Mouse (Mus musculus) liver, postnatal 0 days (tissue): Measurements from ENCODE around the gene Tdrd12. TPM values are rescaled to one million over a fixed set of nuclear protein-coding genes. Genes with fewer than 3 reads are reported as not detected.

Source experiments
- ATAC-seq: fragments of 200-750 bp; cut with Nextera tagmentation; 2 replicates; pipeline ENCODE4 v1.8.0; 2017; ENCODE audit warnings: mild to moderate bottlenecking, moderate library complexity
- DNase-seq: peaks from one replicate; pipeline ENCODE4 v3.0.0-alpha.2; 2016
- H3K27ac ChIP-seq: fragments of 300-500 bp; sonication (generic); 2 replicates; pipeline ENCODE4 v1.5.1; 2014; ENCODE audit warnings: antibody characterized with exemption, moderate library complexity, mild to moderate bottlenecking, low read depth
- H3K27me3 ChIP-seq: fragments of 300-500 bp; sonication (generic); 2 replicates; pipeline ENCODE4 v1.6.1; 2014; ENCODE audit warnings: low read length, control low read depth, mixed read lengths; ENCODE audit not compliant: insufficient read depth
- H3K36me3 ChIP-seq: fragments of 300-500 bp; sonication (generic); replicated peaks from 2 replicates; pipeline ENCODE4 v1.6.1; 2014; ENCODE audit warnings: mild to moderate bottlenecking, control low read depth, low read length, moderate library complexity, mixed read lengths; ENCODE audit not compliant: insufficient read depth
- H3K4me1 ChIP-seq: fragments of 300-500 bp; sonication (generic); 2 replicates; pipeline ENCODE4 v1.6.1; 2014; ENCODE audit warnings: antibody characterized with exemption, mild to moderate bottlenecking, control low read depth; ENCODE audit not compliant: insufficient read depth
- H3K4me2 ChIP-seq: fragments of 300-500 bp; sonication (generic); 2 replicates; pipeline ENCODE4 v1.6.1; 2014; ENCODE audit warnings: low read depth, mild to moderate bottlenecking, low read length, moderate library complexity, mixed read lengths
- H3K4me3 ChIP-seq: fragments of 300-500 bp; sonication (generic); 2 replicates; pipeline ENCODE4 v1.5.1; 2014; ENCODE audit warnings: low read depth, low read length
- H3K9ac ChIP-seq: fragments of 300-500 bp; sonication (generic); replicated peaks from 2 replicates; pipeline ENCODE4 v1.6.1; 2014; ENCODE audit warnings: mild to moderate bottlenecking, moderate library complexity
- H3K9me3 ChIP-seq: fragments of 300-500 bp; sonication (generic); 2 replicates; pipeline ENCODE4 v1.6.1; 2016; ENCODE audit warnings: mild to moderate bottlenecking, control low read depth, low read length, mixed read lengths
- CTCF ChIP-seq: sonication (generic); IDR thresholded peaks from 2 replicates; pipeline ENCODE4 v1.5.1; 2016; ENCODE audit warnings: antibody characterized with exemption, low read depth
- EP300 ChIP-seq: IDR thresholded peaks from 2 replicates; pipeline ENCODE4 v1.6.1; 2016; ENCODE audit warnings: antibody characterized with exemption, low read depth, mild to moderate bottlenecking
- WGBS: fragments of 180-500 bp; shearing (Covaris S2); extraction: QIAGEN DNeasy Blood & Tissue Kit; methylation state at CpG from one replicate; pipeline ENCODE4 v1.1.7; 2014; ENCODE audit not compliant: insufficient replicate concordance; 5-methylcytosine and 5-hydroxymethylcytosine counted together
- polyA plus RNA-seq: library from polyadenylated mRNA; unstranded; fragments of >200 nt; fragmentation: Nextera tagmentation; extraction: Ambion mirVana; gene quantifications from 2 replicates; pipeline ENCODE4 v1.2.1, GENCODE M21; 2015

Gene Tdrd12
- polyA plus RNA-seq, result 0.13 and 0.26 TPM in 2 replicates

- DNase-seq, result no peak
- Histone ChIP-seq H3K4me1 (no peaks in the 10 kb centered on the region), H3K4me3 (no peak within 1 kb of the TSS), H3K9ac (no peak within 1 kb of the TSS), H3K36me3 (no peaks in the 10 kb centered on the region), H3K27me3 (no peaks in the 10 kb centered on the region), H3K4me2 (no peak within 1 kb of the TSS), H3K27ac (no peak within 1 kb of the TSS), H3K9me3 (no peaks in the 10 kb centered on the region)
- ATAC-seq, result no peak
- WGBS, result 90% methylated on average over 17 of the region's 17 CpGs
- TF ChIP-seq CTCF (peak; percentile 51), EP300 (no peak)
Measured at GRCm38 (mm10) chr7:35537562-35537961, at the start of gene Tdrd12. Gene Tdrd12 (minus strand): TSS chr7:35537745.

GRCm38 (mm10) chr7:35586906-35587445, 49.4 kb upstream of the Tdrd12 start:
- H3K4me3 ChIP-seq, result peak overlapping the region; percentile 88
- no peaks in the 10 kb centered on the region for H3K9me3 ChIP-seq
- WGBS, result 21% methylated on average over 15 of the region's 15 CpGs
- H3K4me2 ChIP-seq, result peak overlapping the region; percentile 98
- TF ChIP-seq EP300 (no peak), CTCF (no peak)
- peaks cover 3% of the 10 kb centered on the region; the same call in 1 of the 2 replicates for H3K36me3 ChIP-seq
- H3K9ac ChIP-seq, result peak overlapping the region; percentile 84
- DNase-seq (peak; percentile 36), ATAC-seq (no peak)
- H3K27me3 ChIP-seq, result peaks cover 24% of the 10 kb centered on the region
- peak overlapping the region; percentile 79 for H3K27ac ChIP-seq
- H3K4me1 ChIP-seq, result peaks cover 32% of the 10 kb centered on the region

GRCm38 (mm10) chr7:35586055-35586905, 48.7 kb upstream of the Tdrd12 start, which contains the start of gene Ankrd27:
Gene Ankrd27 (plus strand): TSS chr7:35586244.
- Histone ChIP-seq H3K27me3 (peaks cover 24% of the 10 kb centered on the region), H3K4me1 (peaks cover 32% of the 10 kb centered on the region)
- ATAC-seq, result peak; percentile 90

GRCm38 (mm10) chr7:35585191-35586054, 47.9 kb upstream of the Tdrd12 start, which contains the start of gene Rgs9bp:
Gene Rgs9bp (minus strand): TSS chr7:35585582.
- H3K4me3 ChIP-seq, result peak within 1 kb of the TSS; percentile 88
- peaks cover 24% of the 10 kb centered on the region for H3K27me3 ChIP-seq
- DNase-seq (peak; percentile 70), ATAC-seq (peak; percentile 33)
- peak within 1 kb of the TSS; percentile 98 for H3K4me2 ChIP-seq
- H3K9ac ChIP-seq, result peak within 1 kb of the TSS; percentile 84
- H3K27ac ChIP-seq, result peak within 1 kb of the TSS; percentile 79
- H3K9me3 ChIP-seq, result no peaks in the 10 kb centered on the region
- peaks cover 32% of the 10 kb centered on the region for H3K4me1 ChIP-seq
- WGBS, result under 1% methylated on average over 41 of the region's 45 CpGs
- TF ChIP-seq CTCF (no peak), EP300 (no peak)
- no peaks in the 10 kb centered on the region for H3K36me3 ChIP-seq

More at GRCm38 (mm10) chr7:35586055-35586905, 48.7 kb upstream of the Tdrd12 start, which contains the start of gene Ankrd27:
- Histone ChIP-seq H3K9me3 (no peaks in the 10 kb centered on the region), H3K36me3 (no peaks in the 10 kb centered on the region), H3K4me3 (peak within 1 kb of the TSS; percentile 88), H3K4me2 (peak within 1 kb of the TSS; percentile 98), H3K27ac (peak within 1 kb of the TSS; percentile 79), H3K9ac (peak within 1 kb of the TSS; percentile 84)
- no peak for TF ChIP-seq CTCF
- no peak for TF ChIP-seq EP300
- peak; percentile 92 for DNase-seq
- WGBS, result 0% methylated on average over 49 of the region's 49 CpGs

DNA sequence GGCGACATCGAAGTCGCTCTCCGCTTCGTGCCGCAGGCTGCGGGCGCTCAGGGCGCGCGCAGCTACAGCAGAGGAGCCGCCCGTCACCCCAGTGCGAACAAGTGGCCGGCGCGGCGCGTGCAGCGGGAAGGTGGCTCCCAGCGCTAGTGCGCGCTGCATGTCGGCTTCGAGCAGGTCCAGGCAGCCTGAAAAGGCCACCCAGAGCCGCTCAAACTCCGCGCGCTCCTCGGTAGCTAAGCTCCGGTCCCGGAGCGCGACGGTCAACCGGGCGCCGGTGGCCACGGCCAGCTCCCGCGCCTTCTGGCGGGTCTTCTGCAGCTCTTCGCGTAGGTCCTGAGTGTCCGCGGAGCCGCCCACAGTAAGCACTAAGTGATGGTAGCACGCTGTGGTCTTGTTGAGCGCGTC, 47.2 kb upstream of the Tdrd12 start:
- under 1% methylated on average over 50 of the region's 50 CpGs for WGBS
- no peaks in the 10 kb centered on the region for H3K36me3 ChIP-seq
- H3K9me3 ChIP-seq, result no peaks in the 10 kb centered on the region
- H3K4me1 ChIP-seq, result peaks cover 32% of the 10 kb centered on the region
- H3K9ac ChIP-seq, result peak overlapping the region; percentile 84; the same call in 1 of the 2 replicates
- H3K27me3 ChIP-seq, result peaks cover 24% of the 10 kb centered on the region
- TF ChIP-seq CTCF (no peak), EP300 (no peak)
- ATAC-seq (no peak), DNase-seq (peak; percentile 54)
- H3K4me3 ChIP-seq, result peak overlapping the region; percentile 88
- no peak overlapping the region for H3K27ac ChIP-seq
- peak overlapping the region; percentile 98 for H3K4me2 ChIP-seq
